Mouse (Mus musculus): Measurements from ENCODE around the gene Aasdh. TPM values are rescaled to one million over a fixed set of nuclear protein-coding genes. Genes with fewer than 3 reads are reported as not detected.

Gene Aasdh
- total RNA-seq, 1 experiment, result 18.0 TPM

- Histone ChIP-seq H3K9me3 (ENCODE audit: control insufficient read depth, insufficient read depth, low read depth, low read length) (no peaks in the 10 kb centered on the region), H3K9ac (ENCODE audit: insufficient read depth, low read depth, low read length, poor library complexity, severe bottlenecking) (no peak overlapping the region), H3K36me3 (ENCODE audit: control insufficient read depth, insufficient read depth, low read length, poor library complexity, severe bottlenecking) (no peaks in the 10 kb centered on the region), H3K27ac (ENCODE audit: insufficient read depth, low read depth, low read length, poor library complexity, severe bottlenecking) (no peak overlapping the region), H3K4me1 (ENCODE audit: control insufficient read depth in 2 of 2, insufficient read depth in 2 of 2, low read length in 2 of 2, poor library complexity in 1 of 2) (no peaks in the 10 kb centered on the region; a peak in 1 of 4 replicates), H3K4me3 (ENCODE audit: insufficient read depth in 1 of 2, low read depth in 1 of 2, low read length in 2 of 2, poor library complexity in 1 of 2, severe bottlenecking in 1 of 2) (no peak overlapping the region)
- TF ChIP-seq CHD2 (IDR thresholded peaks at IDR 0.05; ENCODE audit: low read depth, low read length) (no peak), ZNF384 (IDR thresholded peaks at IDR 0.05; ENCODE audit: low read depth, low read length) (no peak), MAFK (IDR thresholded peaks at IDR 0.05; ENCODE audit: insufficient read depth, low read depth, low read length) (no peak), HCFC1 (IDR thresholded peaks at IDR 0.05; ENCODE audit: borderline replicate concordance, insufficient read depth, low read length) (no peak), ZC3H11A (IDR thresholded peaks at IDR 0.05; ENCODE audit: borderline replicate concordance, low read depth, low read length) (no peak)
- in situ Hi-C loops (cut with MboI; ENCODE audit: low sequenced_read_pairs in 2 of 2, unreplicated experiment in 2 of 2), result no loop called here
- no peak for DNase-seq (ENCODE audit: low read depth, low spot score)
Observed at GRCm38 (mm10) chr5:76839786-76840185, 65.5 kb downstream of the Aasdh start.

GRCm38 (mm10) chr5:76837018-76837417 lies 68.3 kb downstream of the Aasdh start:
- peaks cover 0 to 3% of the 10 kb centered on the region in 2 experiments; a peak in 1 of 4 replicates for H3K4me1 ChIP-seq (ENCODE audit: control insufficient read depth in 2 of 2, insufficient read depth in 2 of 2, low read length in 2 of 2, poor library complexity in 1 of 2)
- no peaks in the 10 kb centered on the region for H3K9me3 ChIP-seq (ENCODE audit: control insufficient read depth, insufficient read depth, low read depth, low read length)
- H3K36me3 ChIP-seq (ENCODE audit: control insufficient read depth, insufficient read depth, low read length, poor library complexity, severe bottlenecking), result no peaks in the 10 kb centered on the region
- DNase-seq (ENCODE audit: low read depth, low spot score), result no peak
- in situ Hi-C loops (cut with MboI; ENCODE audit: low sequenced_read_pairs in 2 of 2, unreplicated experiment in 2 of 2), result no loop called here
- H3K4me3 ChIP-seq (ENCODE audit: insufficient read depth in 1 of 2, low read depth in 1 of 2, low read length in 2 of 2, poor library complexity in 1 of 2, severe bottlenecking in 1 of 2), result peak overlapping the region; percentile 59 to 77
- no peak overlapping the region for H3K27ac ChIP-seq (ENCODE audit: insufficient read depth, low read depth, low read length, poor library complexity, severe bottlenecking)
- H3K9ac ChIP-seq (ENCODE audit: insufficient read depth, low read depth, low read length, poor library complexity, severe bottlenecking), result no peak overlapping the region; the same call in 1 of the 2 replicates
- TF ChIP-seq MAFK (IDR thresholded peaks at IDR 0.05; ENCODE audit: insufficient read depth, low read depth, low read length) (no peak), HCFC1 (IDR thresholded peaks at IDR 0.05; ENCODE audit: borderline replicate concordance, insufficient read depth, low read length) (no peak), ZC3H11A (IDR thresholded peaks at IDR 0.05; ENCODE audit: borderline replicate concordance, low read depth, low read length) (no peak), CHD2 (IDR thresholded peaks at IDR 0.05; ENCODE audit: low read depth, low read length) (no peak), ZNF384 (IDR thresholded peaks at IDR 0.05; ENCODE audit: low read depth, low read length) (no peak)

GRCm38 (mm10) chr5:76832529-76833210 lies 72.6 kb downstream of the Aasdh start:
- DNase-seq (ENCODE audit: low read depth, low spot score), result no peak
- no peaks in the 10 kb centered on the region for H3K9me3 ChIP-seq (ENCODE audit: control insufficient read depth, insufficient read depth, low read depth, low read length)
- TF ChIP-seq ZC3H11A (IDR thresholded peaks at IDR 0.05; ENCODE audit: borderline replicate concordance, low read depth, low read length) (no peak), CHD2 (IDR thresholded peaks at IDR 0.05; ENCODE audit: low read depth, low read length) (no peak), HCFC1 (IDR thresholded peaks at IDR 0.05; ENCODE audit: borderline replicate concordance, insufficient read depth, low read length) (no peak), ZNF384 (IDR thresholded peaks at IDR 0.05; ENCODE audit: low read depth, low read length) (no peak), MAFK (IDR thresholded peaks at IDR 0.05; ENCODE audit: insufficient read depth, low read depth, low read length) (no peak)
- in situ Hi-C loops (cut with MboI; ENCODE audit: low sequenced_read_pairs in 2 of 2, unreplicated experiment in 2 of 2), result no loop called here
- H3K36me3 ChIP-seq (ENCODE audit: control insufficient read depth, insufficient read depth, low read length, poor library complexity, severe bottlenecking), result no peaks in the 10 kb centered on the region
- H3K27ac ChIP-seq (ENCODE audit: insufficient read depth, low read depth, low read length, poor library complexity, severe bottlenecking), result no peak overlapping the region
- H3K4me3 ChIP-seq (ENCODE audit: insufficient read depth in 1 of 2, low read depth in 1 of 2, low read length in 2 of 2, poor library complexity in 1 of 2, severe bottlenecking in 1 of 2), result no peak overlapping the region
- no peak overlapping the region for H3K9ac ChIP-seq (ENCODE audit: insufficient read depth, low read depth, low read length, poor library complexity, severe bottlenecking)
- H3K4me1 ChIP-seq (ENCODE audit: control insufficient read depth in 2 of 2, insufficient read depth in 2 of 2, low read length in 2 of 2, poor library complexity in 1 of 2), result peaks cover 0 to 3% of the 10 kb centered on the region in 2 experiments; a peak in 1 of 4 replicates

GRCm38 (mm10) chr5:76828527-76829240 lies 76.6 kb downstream of the Aasdh start:
- peaks cover 0 to 3% of the 10 kb centered on the region in 2 experiments; a peak in 1 of 4 replicates for H3K4me1 ChIP-seq (ENCODE audit: control insufficient read depth in 2 of 2, insufficient read depth in 2 of 2, low read length in 2 of 2, poor library complexity in 1 of 2)
- H3K9me3 ChIP-seq (ENCODE audit: control insufficient read depth, insufficient read depth, low read depth, low read length), result no peaks in the 10 kb centered on the region
- no peaks in the 10 kb centered on the region for H3K36me3 ChIP-seq (ENCODE audit: control insufficient read depth, insufficient read depth, low read length, poor library complexity, severe bottlenecking)
- in situ Hi-C loops (cut with MboI; ENCODE audit: low sequenced_read_pairs in 2 of 2, unreplicated experiment in 2 of 2), result no loop called here
- no peak overlapping the region for H3K4me3 ChIP-seq (ENCODE audit: insufficient read depth in 1 of 2, low read depth in 1 of 2, low read length in 2 of 2, poor library complexity in 1 of 2, severe bottlenecking in 1 of 2)
- H3K27ac ChIP-seq (ENCODE audit: insufficient read depth, low read depth, low read length, poor library complexity, severe bottlenecking), result no peak overlapping the region
- no peak for DNase-seq (ENCODE audit: low read depth, low spot score)
- no peak overlapping the region for H3K9ac ChIP-seq (ENCODE audit: insufficient read depth, low read depth, low read length, poor library complexity, severe bottlenecking)
- TF ChIP-seq MAFK (IDR thresholded peaks at IDR 0.05; ENCODE audit: insufficient read depth, low read depth, low read length) (no peak), CHD2 (IDR thresholded peaks at IDR 0.05; ENCODE audit: low read depth, low read length) (no peak), ZC3H11A (IDR thresholded peaks at IDR 0.05; ENCODE audit: borderline replicate concordance, low read depth, low read length) (no peak), ZNF384 (IDR thresholded peaks at IDR 0.05; ENCODE audit: low read depth, low read length) (no peak), HCFC1 (IDR thresholded peaks at IDR 0.05; ENCODE audit: borderline replicate concordance, insufficient read depth, low read length) (no peak)

Other genes with a start within 250 kb of the Aasdh start
- gene C530008M17Rik, start 249.0 kb downstream of the Aasdh start, total RNA-seq (2012; rRNA removed), result 1.1 and 1.4 TPM in 2 replicates
- 308 and 369 TPM in 2 replicates for gene Paics, start 45.8 kb upstream of the Aasdh start, total RNA-seq (2012; rRNA removed)
- 62.9 and 90.3 TPM in 2 replicates for gene Ppat, start 46.1 kb upstream of the Aasdh start, total RNA-seq (2012; rRNA removed)
- 65.9 and 67.0 TPM in 2 replicates for gene Srp72, start 69.2 kb upstream of the Aasdh start, total RNA-seq (2012; rRNA removed)
- not detected in 2 replicates for gene Arl9, start 98.5 kb upstream of the Aasdh start, total RNA-seq (2012; rRNA removed)
- gene Thegl, start 110.5 kb upstream of the Aasdh start, total RNA-seq (2012; rRNA removed), result not detected in 2 replicates
- gene Hopx, start 209.6 kb upstream of the Aasdh start, total RNA-seq (2012; rRNA removed), result 3.9 and 4.9 TPM in 2 replicates

Data from ES-E14 (cell line).